Mouse (Mus musculus): ENCODE measurements around the gene Serpinb3c.
"Not testable (repeated sequence)": the region's sequence is repeated elsewhere in the genome, so short reads cannot be mapped to it uniquely, and the experiment has no call there.

Gene Serpinb3c

GRCm38 (mm10) chr1:107278261-107278660 is at the start of gene Serpinb3c, which contains the start of gene Serpinb3b:
Gene Serpinb3c (minus strand): TSS chr1:107278371.
Gene Serpinb3b (minus strand): TSS chr1:107278361.
- DNase-seq: not testable (repeated sequence)

- not testable (repeated sequence) for DNase-seq
Measured at GRCm38 (mm10) chr1:107243170-107243569, 35.0 kb downstream of the Serpinb3c start.

All from thymus, postnatal 4 days (tissue).